Mouse (Mus musculus): ENCODE measurements around the gene Eif2b3.
A peak's percentile ranks its signal among the peaks of the same experiment; 100 is the strongest.

Eif2b3 gene

DNA sequence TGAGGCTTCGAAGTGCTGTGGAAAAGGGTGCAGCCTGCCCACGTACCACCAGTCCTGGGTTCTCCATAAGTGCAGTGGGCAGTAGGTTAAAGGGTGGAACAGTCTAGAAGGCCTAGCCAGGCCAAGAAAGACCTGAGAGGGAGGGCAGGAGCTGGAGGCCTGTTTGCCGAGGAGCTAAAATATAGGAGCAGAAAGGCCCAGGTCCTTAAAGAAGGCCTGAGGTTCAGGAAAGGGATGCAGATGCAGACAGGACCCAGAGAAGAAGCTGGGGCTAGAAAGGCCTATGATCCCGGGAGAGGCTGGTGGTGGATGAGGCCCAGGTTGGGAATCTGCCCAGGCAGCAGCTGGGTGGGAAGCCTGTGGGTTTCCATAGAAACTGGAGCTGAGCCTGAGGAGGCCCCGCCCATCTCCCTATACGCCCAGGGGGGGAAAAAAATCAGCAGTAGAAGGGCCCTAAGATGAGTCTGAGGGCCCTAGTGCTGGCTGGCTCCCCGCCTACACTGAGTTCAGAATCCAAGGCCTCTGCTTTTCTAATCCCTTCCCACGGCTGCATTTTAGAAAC lies 106.2 kb downstream of the Eif2b3 start, which contains the start of gene Btbd19:
Btbd19 (minus strand) TSS at position 378 of the 562 bp plus-strand sequence.
- peak; percentile 60 for DNase-seq

DNA sequence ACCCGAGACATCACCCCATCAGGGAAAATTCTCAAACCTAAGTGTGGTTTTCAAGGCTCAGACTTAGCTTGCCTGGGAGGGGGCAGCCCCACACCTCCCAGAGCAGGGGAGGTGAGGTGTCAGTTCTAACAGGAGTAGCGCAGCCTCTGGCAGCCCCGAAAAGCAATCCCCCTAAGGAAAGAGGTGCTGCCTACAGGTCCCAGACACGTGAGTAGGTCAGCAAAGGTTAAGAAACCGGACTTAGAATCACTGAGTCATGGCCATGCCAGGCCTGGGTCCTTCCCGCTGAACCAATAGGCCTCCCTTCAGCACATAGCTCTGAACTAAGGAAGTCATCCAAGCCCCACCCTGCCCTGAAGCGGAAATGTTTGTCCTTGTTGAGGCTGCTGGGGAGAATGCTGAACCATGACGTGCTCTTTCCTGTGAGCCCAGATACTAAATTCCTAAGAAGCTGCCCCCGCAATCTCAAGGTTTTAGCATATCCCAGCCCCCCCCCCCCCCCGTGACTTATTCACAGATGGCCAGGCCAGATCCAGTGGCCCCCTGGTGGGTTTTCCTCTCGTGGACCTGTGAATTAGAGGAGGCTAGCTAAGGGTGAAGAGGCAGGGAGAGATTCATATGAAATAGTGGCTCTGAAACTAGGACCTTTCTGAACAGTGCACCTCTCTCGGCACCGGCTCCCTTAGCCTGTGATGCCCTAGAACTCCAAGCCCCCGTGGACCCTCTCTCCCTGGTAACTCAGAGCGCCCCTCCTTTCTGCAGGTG lies 106.9 kb downstream of the Eif2b3 start:
- DNase-seq: peak; percentile 30

DNA sequence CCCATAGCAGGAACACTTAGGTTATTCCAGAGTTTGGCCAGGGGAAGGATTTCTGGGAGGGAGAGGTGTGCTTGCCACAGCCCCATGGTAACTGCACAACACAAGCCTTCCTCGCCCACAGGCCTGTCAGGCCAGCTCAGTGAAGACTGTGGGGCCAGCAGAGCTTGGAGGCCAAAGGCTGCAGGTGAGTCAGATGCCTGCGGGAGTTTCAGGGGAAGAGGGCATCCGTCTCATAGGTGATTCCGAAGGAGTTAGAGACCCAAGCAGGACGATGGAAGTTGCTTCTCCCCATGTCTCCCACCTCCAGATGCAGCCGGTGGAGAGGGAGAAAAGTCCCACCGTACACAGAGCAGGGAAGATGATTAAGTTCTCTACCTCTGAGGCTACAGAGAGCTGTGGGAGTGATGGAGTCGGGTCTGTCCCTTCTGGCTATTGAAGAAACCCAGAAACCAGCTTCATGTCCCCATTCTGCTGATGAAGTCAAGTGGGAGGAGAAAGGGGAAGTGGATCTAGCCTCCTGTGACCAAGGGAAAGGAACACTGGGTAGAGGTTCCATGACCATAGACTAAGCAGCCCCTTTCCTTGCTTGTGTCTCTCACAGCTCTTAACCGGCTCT lies 107.6 kb downstream of the Eif2b3 start, which contains the start of gene Tctex1d4:
Tctex1d4 (plus strand) TSS at position 120 of the 616 bp plus-strand sequence.
- no peak for DNase-seq

DNA sequence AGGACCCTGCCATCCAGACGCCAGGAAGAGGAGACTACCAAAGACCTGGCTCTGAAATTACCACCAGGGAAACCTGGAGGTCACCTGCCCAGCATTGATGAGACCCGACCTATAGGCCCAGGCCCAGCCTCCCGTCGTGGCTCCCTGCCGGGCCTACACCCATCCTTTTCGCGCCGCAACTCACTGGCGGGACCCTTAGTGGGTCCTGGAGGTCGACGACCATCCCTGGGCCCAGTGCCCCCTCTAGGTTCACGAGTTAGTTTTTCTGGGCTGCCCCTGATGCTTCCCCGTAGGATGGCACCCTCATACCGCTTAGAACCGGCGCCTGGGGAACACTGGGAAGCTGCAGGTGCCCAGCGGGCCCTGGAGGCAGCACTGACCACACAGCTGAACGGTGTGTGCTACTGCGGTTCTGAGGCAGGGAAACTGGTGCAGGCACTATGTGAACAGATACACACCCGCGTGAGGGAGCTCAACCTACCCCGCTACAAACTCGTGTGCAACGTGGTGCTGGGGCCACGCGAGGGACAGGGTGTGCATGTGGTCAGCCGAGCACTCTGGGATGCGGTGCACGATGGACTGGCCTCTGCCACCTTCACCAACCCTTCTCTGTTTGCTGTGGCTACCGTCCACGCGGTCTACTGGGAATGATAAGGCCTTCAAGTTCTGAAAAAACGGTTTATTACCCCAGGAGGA lies 108.9 kb downstream of the Eif2b3 start:
- no peak for DNase-seq

DNA sequence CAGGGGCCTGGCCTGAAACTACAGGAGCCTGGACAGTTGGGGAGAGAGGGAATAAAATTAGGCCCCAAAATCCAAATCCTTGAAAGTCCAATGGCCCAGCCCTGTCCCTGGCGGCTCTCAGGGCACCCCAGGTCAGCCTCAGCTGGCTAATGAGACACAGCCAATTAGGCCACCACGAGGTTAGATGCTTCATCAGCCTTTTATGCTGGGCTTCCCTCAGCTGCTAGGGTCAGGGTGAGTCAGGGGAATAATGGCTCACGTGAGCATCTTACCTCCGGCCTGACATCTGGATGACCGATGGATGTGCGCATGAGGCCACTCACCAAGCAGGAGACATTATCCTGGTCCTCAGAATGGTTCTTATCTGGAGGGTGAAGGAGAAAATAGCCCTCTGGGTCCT lies 111.6 kb downstream of the Eif2b3 start:
- no peak for DNase-seq

DNA sequence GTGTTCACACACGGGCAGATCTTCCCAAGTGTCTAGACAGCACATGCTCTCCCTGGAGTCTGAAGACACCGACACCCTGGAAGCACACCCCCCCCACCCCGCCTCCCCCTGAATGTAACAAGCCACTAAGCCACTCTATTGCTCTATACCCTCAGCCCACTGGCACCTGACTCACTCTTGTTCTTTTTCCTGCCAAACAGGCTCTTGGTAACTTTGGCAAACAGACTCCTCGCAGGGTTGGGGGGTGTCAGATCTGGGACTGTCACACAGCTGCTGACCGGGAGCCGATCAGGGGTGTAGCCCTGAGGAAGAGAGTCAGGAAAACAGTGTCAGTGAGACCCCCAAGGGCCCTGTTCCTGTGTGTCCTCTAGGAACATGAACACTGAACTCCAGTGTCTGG lies 112.0 kb downstream of the Eif2b3 start:
- DNase-seq: no peak

DNA sequence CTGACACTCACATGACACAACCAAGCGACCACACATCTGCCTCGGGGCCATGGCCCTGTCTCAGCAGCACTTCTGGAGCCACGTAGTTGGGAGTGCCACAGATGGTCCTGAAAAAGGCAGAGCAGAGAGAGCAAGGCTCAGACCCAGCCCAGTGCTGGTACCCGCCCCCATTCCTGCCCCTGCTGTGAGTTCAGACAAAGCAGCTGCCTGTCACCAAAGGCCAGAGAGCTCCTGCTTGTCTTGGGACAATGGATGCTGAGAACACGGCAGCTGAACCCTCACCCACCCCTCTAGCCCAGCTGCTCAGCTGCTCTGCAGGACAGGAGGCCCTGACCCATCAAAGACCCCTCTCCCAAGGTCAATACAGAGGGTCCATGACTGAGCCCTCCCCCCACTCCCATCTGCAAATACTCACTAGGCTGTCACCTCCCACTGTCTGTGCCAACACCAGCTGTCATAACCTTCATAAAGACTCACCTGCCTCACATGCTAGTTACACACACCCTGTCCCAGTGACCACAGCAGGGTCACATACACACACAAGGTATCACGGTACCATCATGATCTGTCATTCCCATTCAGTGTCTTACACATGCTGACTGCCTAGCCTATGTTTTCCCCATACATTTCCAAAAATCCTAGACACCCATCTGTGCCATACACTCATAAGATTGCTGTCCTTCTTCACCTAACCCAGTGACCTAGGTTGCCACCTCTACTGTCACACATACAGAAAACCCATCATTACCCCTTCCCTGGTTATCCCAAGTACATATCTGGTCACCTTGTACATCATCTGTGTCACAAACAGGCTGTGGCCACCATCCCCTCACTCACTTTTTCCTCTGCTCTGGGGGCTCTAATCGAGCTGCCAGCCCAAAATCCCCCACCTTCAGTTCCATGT lies 112.9 kb downstream of the Eif2b3 start:
- DNase-seq: no peak

DNA sequence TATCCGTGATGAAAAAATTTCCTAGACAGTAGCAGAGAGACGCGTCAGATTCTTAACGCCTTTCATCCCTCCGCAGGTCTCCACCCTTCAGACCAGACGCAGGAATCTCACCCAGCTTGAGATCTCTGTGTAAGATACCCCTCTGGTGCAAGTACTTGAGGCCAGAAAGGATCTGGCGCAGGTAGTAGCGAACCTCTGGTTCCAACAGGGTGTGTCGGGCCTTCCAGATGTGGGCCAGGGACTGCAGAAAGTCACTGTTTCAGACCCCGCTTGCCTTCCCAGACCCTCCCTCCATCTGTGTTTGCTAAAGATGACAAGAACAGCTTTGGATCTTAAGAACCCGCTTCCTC lies 113.6 kb downstream of the Eif2b3 start:
- DNase-seq: no peak

DNA sequence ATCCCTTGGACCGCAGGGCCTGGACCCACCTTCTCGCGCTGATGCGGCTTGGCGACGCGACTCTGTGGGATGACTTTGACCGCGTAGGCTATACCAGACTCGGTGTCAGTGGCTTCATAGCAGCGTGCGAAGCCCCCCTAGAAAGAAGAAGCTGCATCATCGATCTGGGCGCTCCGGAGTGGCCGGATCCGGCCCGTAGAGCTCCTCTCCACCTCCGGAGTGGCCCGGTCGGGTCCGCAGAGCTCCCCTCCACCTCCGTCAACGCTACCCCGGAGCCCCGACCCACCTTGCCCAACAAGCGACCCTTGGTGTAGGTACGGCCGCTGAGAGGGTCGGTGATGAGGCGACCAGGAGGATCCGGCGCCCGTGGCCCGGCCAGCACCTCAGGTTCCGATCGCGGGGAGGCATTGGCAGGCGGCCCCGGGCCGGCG lies 114.2 kb downstream of the Eif2b3 start:
- no peak for DNase-seq

DNA sequence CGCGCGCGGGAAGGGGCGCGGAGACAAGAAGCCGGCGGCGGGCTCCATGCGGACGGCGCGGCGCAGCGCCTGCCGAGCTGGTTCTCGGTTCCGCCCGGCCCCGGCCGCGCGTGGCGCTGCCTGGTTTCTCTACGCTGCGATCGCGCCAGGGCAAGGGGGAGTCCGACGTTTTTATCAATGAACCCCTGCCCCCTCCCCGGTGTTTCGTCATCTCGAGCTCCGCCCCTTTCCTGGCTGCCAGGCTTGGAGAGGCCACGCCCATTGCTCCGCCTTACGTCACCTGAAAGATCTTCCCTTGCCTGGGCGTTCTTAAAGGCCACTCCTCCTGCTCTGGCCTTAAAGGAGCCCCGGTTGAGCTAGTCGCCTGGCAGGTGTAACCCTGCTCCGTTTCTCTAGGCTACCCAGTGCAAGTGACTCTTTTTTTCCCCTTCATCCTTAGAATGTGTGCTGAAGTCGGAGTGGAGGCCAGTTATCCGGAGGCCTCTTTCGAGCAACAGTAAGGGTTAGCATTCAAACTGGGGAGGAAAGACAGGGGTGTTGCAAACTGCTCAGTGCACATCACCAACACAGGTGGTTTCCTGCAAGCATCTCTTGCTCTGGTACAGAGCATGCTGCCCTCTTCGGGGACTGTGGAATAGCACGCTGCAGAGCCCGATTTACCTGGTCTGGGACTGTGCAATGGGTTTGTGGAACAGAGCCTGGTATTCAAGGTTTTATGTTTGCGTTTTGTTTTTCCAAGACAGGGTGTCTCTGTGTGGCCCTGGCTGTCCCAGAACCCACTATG lies 114.8 kb downstream of the Eif2b3 start, which contains the start of gene Plk3:
Plk3 (minus strand) TSS at position 147 of the 784 bp plus-strand sequence.
- DNase-seq: peak; percentile 97

DNA sequence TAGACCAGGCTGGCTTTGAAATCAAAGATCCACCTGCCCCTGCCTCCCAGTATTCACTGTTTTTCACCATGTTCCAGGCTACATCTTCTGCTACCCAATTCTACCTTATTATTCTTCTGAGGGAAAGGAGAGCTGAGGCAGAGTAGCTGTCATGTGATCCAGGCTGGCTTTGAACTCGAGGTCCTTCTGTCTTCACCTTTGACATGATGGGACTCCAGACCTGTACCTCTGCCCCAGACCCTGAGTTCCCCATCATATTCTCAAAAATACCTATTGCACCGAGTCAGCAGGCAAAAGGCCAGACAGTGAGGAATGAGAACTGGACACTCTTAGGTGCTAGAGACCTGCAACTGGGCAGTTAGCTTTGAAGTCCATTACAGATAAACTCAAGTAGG lies 115.4 kb downstream of the Eif2b3 start:
- DNase-seq: no peak

DNA sequence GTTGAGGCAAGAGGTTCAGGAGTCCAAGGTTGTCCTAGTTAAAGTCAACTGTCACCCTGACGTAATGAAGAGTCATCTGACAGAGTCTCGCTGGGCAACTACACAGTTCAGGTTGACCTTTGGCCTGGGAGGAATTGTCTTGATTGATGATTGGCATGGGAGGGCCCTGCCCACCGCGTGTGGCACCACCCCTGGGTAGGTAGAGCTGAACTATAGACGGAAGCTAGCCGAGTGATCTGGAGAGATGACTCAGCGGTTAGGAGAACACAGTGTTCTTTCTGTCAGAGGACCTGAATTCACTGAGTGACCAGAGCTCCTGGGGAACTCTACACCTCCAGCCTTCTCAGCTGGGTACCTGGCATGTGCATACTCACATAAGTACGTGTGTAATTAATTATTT lies 116.8 kb downstream of the Eif2b3 start:
- no peak for DNase-seq
